Mouse (Mus musculus) gonadal fat pad, adult 2 months (tissue): ENCODE data around the gene Cpsf4. TPM values are rescaled to one million over a fixed set of nuclear protein-coding genes. Genes with fewer than 3 reads are reported as not detected.
"Not testable (repeated sequence)": the region's sequence is repeated elsewhere in the genome, so short reads cannot be mapped to it uniquely, and the experiment has no call there.

Experiments used
- DNase-seq: peaks from one replicate; pipeline ENCODE4 v3.0.0-alpha.2; 2012; ENCODE audit warnings: low read depth
- polyA plus RNA-seq: library from polyadenylated mRNA; depleted of rRNA; stranded (reverse); fragments of >200 nt; gene quantifications from 2 replicates; pipeline ENCODE4 v1.2.3, GENCODE M21; 2012

Gene Cpsf4
- polyA plus RNA-seq, 1 experiment, result 25.7 TPM

GRCm38 (mm10) chr5:145185244-145185643 lies 18.2 kb downstream of the Cpsf4 start:
- no peak for DNase-seq

GRCm38 (mm10) chr5:145189416-145189815 lies 22.4 kb downstream of the Cpsf4 start:
- no peak for DNase-seq

- no peak for DNase-seq
Observed at GRCm38 (mm10) chr5:145190373-145190772, 23.4 kb downstream of the Cpsf4 start.

GRCm38 (mm10) chr5:145190875-145191798 lies 24.1 kb downstream of the Cpsf4 start:
- DNase-seq, result no peak

DNA sequence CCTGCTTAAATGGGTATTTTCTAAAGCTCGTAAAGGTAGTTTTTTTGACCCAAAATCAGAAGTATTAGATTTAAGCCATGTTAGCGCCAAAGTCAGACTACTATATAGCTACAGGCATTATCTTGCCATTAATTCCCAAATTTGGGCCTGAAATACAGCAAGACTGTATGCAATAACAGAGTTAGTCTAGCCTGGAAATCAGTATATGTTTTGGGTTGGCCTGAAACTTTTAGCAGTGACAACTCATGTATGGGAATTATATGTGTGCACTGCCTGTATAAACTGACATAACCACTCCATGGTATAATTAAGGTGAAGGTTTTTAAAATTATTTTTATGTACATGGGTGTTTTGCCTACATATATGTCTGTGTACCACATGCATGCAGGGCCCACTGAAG lies 24.9 kb downstream of the Cpsf4 start, which contains the start of gene Atp5j2:
Gene Atp5j2, minus strand, starts transcription at position 101 of the 400 bp plus-strand sequence.
- no peak for DNase-seq

DNA sequence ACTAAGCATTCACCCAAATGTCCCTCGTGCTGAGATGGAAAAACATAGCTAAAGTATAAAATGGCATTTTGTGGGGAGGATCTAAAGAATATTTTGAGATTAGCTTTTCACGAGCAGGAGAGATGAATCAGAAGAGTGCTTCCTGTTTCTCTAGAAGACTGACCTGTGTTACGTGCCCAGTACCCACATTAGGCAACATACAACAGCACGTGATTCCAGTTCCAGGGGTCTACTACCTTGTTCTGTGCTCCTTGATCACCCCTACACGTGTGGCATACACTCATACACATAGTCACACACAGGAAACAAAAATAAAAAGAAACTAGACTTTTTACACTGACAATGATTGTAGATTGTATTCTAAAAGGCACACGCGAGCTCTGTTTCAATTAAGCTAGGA lies 33.4 kb downstream of the Cpsf4 start:
- no peak for DNase-seq

DNA sequence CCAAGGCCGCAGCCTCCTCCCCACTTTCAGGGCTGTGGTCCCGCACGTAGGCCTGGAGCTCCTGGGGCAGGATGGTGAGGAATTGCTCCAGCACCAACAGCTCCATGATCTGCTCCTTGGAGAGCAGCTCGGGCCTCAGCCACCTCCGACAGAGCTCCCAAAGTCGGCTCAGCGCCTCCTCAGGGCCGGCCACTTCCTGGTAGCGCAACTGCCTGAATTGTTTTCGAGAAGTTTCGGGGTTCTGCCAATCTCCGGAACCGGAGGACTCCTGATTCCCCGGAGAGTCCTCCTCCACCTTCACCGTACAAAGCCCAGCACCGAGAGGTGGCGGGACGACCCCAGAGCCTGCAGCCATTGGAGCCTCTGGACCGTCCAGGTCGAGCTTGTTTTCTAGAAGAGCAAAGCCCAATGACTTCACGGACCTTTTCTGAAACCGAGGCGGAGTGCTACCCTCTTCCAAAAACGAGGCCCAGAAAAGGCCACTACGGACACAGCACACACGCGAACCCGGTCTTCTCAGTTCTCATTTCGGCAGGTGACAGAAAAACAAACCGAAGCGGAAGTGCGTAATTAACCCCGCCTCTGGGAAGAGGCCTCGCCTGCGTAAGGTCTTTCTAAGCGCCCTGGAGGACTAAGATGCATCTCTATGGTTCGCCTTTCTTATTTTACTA lies 34.4 kb downstream of the Cpsf4 start, which contains the start of gene Zkscan14:
Gene Zkscan14, minus strand, starts transcription at position 548 of the 671 bp plus-strand sequence.
- no peak for DNase-seq

DNA sequence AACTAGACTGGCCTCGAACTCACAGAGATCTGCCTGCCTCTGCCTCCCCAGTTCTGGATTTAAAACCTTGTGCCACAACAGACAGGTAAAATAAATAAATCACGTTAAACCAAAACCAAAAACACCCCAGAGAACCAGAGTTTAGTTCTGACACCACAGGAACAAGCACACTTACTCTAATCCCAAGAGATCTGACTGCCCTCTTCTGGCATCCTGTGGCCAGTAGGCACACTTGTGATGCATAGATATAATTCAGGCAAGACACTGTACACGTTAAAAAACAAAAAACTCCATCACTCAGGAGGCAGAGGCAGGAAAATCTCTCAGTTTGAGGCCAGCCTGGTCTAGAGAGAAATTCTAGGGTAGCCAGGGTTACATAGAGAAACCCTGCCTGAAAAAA lies 35.4 kb downstream of the Cpsf4 start:
- DNase-seq, result no peak

DNA sequence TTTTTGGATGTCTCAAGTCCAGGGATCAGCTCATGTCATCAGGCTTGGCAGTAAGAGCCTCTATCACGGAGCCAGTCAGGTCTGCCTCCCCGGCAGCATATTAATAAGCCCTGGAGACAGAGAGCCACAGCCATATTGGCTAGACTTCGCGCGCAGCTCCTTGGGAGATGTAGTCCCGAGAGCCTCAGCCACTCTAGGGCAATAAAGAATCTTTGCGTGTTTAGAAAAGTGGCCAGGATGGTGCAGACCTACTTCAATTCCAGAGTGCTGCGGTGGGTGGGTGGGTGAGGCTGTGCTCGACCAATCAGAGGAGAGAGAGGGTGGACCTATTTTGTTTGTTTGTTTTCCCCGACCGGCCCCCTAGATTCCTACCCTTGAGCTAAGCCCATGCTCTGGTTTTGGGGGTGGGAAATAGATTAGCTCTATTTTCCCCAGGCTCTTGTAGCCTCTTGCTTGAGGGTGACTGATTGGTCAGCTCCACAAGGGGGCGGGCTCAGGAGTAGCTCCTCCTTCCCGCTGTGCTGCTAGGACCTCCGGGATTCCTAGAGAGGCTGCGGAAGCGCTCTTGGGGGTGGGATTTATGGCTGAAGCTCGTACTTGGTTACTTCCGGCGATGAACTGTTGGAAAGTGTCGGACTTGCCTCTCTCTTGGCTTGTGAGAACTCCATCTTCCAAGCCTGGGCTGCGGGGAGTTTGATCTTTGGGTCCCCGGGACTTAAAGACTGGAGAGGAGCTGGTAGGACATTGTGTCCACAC lies 37.1 kb downstream of the Cpsf4 start, which contains the start of gene Zkscan5:
Gene Zkscan5, plus strand, starts transcription at position 627 of the 756 bp plus-strand sequence.
- DNase-seq, result peak; percentile 76

GRCm38 (mm10) chr5:145205041-145205440 lies 38.0 kb downstream of the Cpsf4 start:
- DNase-seq, result no peak

DNA sequence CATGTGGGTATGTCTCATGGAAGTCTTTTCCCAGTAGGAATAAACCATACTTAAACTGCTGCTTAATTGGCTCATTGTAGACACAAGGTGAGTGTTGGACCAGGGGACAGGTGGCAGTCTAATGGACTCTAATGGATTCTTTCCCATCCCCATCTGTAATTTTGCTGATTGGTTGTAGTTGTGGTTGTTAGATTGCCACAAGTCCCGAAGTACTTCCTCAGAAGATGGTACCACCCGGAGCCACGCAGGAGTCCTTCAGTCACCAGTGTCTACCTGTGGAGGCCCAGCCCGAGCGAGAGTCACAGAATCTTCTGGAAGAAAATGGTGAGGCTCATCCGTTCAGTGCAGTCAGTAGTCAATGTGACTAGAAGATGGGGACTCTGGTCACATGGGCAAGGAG lies 40.4 kb downstream of the Cpsf4 start:
- DNase-seq, result no peak

DNA sequence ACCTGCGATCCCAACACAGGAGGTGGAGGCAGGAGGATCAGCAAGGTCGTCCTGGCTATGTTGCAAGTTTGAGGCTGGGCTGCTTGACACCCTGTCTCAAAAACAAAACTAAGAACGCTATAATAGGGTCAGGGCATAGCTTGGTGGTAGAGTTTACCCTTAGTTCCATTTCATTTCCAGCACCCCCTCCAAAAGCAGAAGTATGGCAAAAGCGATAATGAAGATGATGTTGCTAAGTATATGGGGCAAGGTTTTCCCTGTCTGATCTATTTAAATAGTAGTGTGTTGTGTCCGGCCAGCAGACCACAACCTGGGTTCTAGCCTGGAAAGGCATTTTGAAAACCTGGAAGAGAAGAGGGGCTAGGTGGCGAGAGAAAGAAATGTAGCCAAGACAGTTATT lies 40.9 kb downstream of the Cpsf4 start:
- no peak for DNase-seq

DNA sequence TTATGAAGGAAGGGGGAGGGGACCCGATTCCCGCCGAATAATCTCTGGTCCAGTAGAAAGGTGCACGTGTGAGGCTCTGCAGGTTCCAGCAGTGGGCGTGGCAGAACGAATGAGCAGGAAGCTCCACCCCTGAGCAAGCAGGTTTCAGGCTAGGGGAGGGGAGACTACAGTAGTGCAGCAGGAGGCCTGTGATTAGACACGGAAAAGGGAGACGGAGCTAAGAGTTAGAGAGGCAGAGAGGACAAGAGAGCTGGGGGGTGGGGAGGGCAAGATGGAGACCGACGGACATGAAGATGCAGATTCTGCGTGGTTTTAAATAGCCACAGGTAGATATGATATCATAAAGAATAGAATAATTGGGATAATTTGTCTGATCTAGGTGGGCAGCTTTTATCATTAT lies 41.4 kb downstream of the Cpsf4 start:
- DNase-seq, result not testable (repeated sequence)

DNA sequence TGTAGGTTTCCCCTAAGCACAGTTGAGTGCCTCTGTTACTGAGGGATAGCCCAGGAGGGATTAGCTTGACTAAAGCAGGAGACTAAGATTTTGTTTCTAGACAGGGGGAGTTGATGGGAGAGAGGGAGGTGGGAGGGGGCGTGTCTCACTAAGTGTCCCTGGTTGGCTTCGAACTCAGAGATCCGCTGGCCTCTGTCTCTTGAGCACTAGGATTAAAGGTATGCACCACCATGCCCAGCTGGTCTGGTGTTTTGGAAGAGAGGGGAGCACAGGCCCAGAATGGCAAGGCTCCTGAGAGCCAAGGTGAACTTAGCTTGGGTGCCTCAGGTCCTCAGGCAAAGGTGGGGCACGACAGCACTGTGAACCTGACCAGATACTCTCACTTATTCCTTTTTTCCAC lies 44.3 kb downstream of the Cpsf4 start:
- DNase-seq, result no peak

DNA sequence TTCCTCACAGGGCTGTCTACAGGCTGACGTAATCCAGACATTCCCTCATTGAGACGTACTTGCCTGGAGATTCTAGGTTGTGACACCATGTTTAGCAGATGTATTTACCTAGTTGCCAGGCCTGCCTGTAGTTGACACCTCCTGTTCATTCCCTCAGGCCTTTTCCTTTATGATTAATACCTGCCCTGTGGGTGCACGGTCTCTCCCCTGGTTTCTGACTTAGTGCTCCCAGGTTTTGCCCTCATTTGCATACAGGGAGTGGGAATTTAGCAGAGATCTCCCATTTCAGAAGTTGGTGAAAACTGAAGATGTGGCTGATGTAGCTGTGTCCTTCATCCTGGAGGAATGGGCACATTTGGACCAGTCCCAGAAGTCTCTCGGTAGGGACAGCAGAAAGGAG lies 45.2 kb downstream of the Cpsf4 start:
- DNase-seq, result no peak

- no peak for DNase-seq
Observed at GRCm38 (mm10) chr5:145213505-145213904, 46.5 kb downstream of the Cpsf4 start.

GRCm38 (mm10) chr5:145214679-145215078 lies 47.7 kb downstream of the Cpsf4 start:
- no peak for DNase-seq

DNA sequence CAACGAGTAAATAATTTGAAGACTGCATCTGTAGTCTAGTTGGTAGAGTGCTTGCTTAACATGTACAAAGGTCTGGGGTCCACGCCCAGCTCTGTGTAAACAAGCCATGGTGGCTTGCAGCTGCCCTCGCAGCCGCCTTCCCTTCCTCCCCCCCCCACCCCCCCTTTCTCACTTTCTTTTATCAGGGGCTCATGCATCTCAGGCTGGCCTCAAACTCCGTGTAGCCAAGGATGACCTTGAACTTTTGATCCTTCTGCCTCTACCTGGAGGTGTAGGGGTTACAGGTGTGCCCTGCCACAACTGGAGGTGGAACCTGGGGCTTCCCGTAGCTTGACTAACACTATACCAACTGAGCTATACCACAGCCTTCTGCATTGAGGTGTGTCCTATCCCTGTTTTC lies 50.7 kb downstream of the Cpsf4 start:
- DNase-seq, result no peak

DNA sequence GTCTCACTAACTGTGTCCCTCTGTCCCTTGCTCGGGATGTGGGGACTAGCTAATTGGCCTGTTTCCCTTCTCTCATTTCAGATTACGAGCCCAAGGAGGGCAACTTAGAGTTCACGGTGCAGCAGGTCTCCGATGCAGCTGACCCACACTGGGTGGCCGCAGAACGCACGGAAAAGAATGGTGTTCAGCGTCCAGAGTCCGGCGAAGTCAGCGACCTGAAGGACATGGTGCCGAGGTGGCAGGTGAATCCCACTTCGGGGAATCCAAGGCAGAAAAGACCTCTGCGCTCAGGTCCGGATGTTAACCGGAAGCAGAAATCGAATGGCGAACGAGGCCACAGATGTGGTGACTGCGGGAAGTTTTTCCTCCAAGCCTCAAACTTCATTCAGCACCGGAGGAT lies 51.2 kb downstream of the Cpsf4 start:
- DNase-seq, result no peak

DNA sequence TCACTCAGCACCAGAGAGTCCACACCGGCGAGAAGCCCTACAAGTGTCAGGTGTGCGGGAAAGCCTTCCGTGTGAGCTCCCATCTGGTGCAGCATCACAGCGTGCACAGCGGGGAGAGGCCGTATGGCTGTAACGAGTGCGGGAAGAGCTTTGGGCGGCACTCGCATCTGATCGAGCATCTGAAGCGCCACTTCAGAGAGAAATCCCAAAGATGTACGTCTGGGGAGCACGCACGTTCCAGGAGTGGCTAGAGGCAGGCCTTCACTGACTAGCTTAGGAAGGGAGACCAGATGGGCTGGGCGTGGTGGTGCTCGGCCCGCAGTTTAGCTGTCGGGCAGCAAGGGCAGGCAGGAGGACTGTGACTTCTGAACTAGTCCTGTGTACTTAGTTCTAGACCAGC lies 51.7 kb downstream of the Cpsf4 start:
- no peak for DNase-seq

- no peak for DNase-seq
Observed at GRCm38 (mm10) chr5:145219981-145220380, 53.0 kb downstream of the Cpsf4 start.

DNA sequence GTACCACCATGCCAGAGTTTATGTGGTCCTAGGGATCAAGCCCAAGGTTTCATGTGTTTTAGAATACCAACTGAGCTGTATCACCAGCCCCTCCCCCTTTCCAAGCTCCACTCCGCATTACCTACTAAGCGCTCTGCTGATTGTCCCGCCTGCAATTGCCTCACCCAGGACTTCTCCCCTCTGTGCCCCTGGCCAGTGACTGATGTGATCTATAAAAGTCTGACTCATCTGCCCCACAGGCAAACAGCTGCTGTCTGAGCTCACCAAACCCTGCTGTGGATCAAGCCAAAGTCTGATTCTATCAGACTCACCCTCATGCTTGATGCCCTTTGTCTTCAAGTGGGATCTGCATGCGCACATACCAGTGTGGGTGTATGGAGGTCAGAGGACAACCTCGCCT lies 55.8 kb downstream of the Cpsf4 start:
- DNase-seq, result peak; percentile 45
